Mouse (Mus musculus): ENCODE measurements at regions not wholly inside any gene's neighbourhood (a gene's known extent, or its start where the extent isn't known, plus 50 kb on each side); places are given as distances from the start of the nearest gene placed in this dataset.

GRCm38 (mm10) chr10:19140628-19141027 is 125.2 kb upstream of the Tnfaip3 start:
- no peak for DNase-seq (ENCODE audit: low spot score in 2 of 2)

GRCm38 (mm10) chr10:19139234-19139633 is 123.8 kb upstream of the Tnfaip3 start:
- no peak for DNase-seq (ENCODE audit: low spot score in 2 of 2)

GRCm38 (mm10) chr10:19138258-19138657 is 122.8 kb upstream of the Tnfaip3 start:
- DNase-seq (ENCODE audit: low spot score in 2 of 2), result no peak

GRCm38 (mm10) chr10:19127581-19128291 is 112.3 kb upstream of the Tnfaip3 start:
- no peak for DNase-seq (ENCODE audit: low spot score in 2 of 2)

GRCm38 (mm10) chr10:19126922-19127321 is 111.5 kb upstream of the Tnfaip3 start:
- DNase-seq (ENCODE audit: low spot score in 2 of 2), result no peak

GRCm38 (mm10) chr10:19126438-19126837 is 111.0 kb upstream of the Tnfaip3 start:
- DNase-seq (ENCODE audit: low spot score in 2 of 2), result no peak

GRCm38 (mm10) chr10:19123691-19124090 is 108.2 kb upstream of the Tnfaip3 start:
- no peak for DNase-seq (ENCODE audit: low spot score in 2 of 2)

GRCm38 (mm10) chr10:19122221-19122620 is 106.8 kb upstream of the Tnfaip3 start:
- DNase-seq (ENCODE audit: low spot score in 2 of 2), result peak; percentile 55 to 57

- no peak for DNase-seq (ENCODE audit: low spot score in 2 of 2)
Observed at GRCm38 (mm10) chr10:19119281-19120049, 104.0 kb upstream of the Tnfaip3 start.

- no peak for DNase-seq (ENCODE audit: low spot score in 2 of 2)
Observed at GRCm38 (mm10) chr10:19118569-19119280, 103.3 kb upstream of the Tnfaip3 start.

- DNase-seq (ENCODE audit: low spot score in 2 of 2), result no peak
Observed at GRCm38 (mm10) chr10:19117071-19117605, 101.7 kb upstream of the Tnfaip3 start.

- DNase-seq (ENCODE audit: low spot score in 2 of 2), result no peak
Observed at GRCm38 (mm10) chr10:19112459-19112858, 97.0 kb upstream of the Tnfaip3 start.

- no peak for DNase-seq (ENCODE audit: low spot score in 2 of 2)
Observed at GRCm38 (mm10) chr10:19105231-19105681, 89.8 kb upstream of the Tnfaip3 start.

- DNase-seq (ENCODE audit: low spot score in 2 of 2), result no peak
Observed at GRCm38 (mm10) chr10:19104671-19105203, 89.3 kb upstream of the Tnfaip3 start.

- DNase-seq (ENCODE audit: low spot score in 2 of 2), result no peak
Observed at GRCm38 (mm10) chr10:19099369-19100285, 84.2 kb upstream of the Tnfaip3 start.

GRCm38 (mm10) chr10:19094297-19094696 is 78.8 kb upstream of the Tnfaip3 start:
- DNase-seq (ENCODE audit: low spot score in 2 of 2), result peak in 1 of 2 experiments; percentile 11

GRCm38 (mm10) chr10:19093689-19094088 is 78.2 kb upstream of the Tnfaip3 start:
- DNase-seq (ENCODE audit: low spot score in 2 of 2), result no peak

- no peak for DNase-seq (ENCODE audit: low spot score in 2 of 2)
Observed at GRCm38 (mm10) chr10:19091949-19092348, 76.5 kb upstream of the Tnfaip3 start.

GRCm38 (mm10) chr10:19091110-19091509 is 75.7 kb upstream of the Tnfaip3 start:
- DNase-seq (ENCODE audit: low spot score in 2 of 2), result no peak

- no peak for DNase-seq (ENCODE audit: low spot score in 2 of 2)
Observed at GRCm38 (mm10) chr10:19086995-19087394, 71.5 kb upstream of the Tnfaip3 start.

All from layer of hippocampus, adult 8-10 months (tissue).